Mouse (Mus musculus) stomach, embryonic 16.5 days (tissue): ENCODE data around the gene Serpina3i. TPM values are rescaled to one million over a fixed set of nuclear protein-coding genes. Genes with fewer than 3 reads are reported as not detected.

Source experiments
- polyA plus RNA-seq: library from polyadenylated mRNA; unstranded; fragments of >200 nt; fragmentation: Nextera tagmentation; extraction: Ambion mirVana; gene quantifications from 2 replicates; pipeline ENCODE4 v1.2.1, GENCODE M21; 2015

The Serpina3i gene
- polyA plus RNA-seq, 1 experiment from 2014 or later = 0.13 TPM

Other genes starting within 250 kb of the Serpina3i start
- 0.05 TPM in 1 of 2 replicates, not detected in the other for gene Serpina9, start 249.4 kb upstream of the Serpina3i start, polyA plus RNA-seq
- gene Serpina12, start 218.7 kb upstream of the Serpina3i start, polyA plus RNA-seq = not detected in 2 replicates
- not detected in 2 replicates for gene Serpina5, start 162.0 kb upstream of the Serpina3i start, polyA plus RNA-seq
- gene Serpina3a, start 150.4 kb upstream of the Serpina3i start, polyA plus RNA-seq = not detected in 2 replicates
- gene Serpina3b, start 135.1 kb upstream of the Serpina3i start, polyA plus RNA-seq = not detected in 2 replicates
- gene Serpina3c, start 109.3 kb upstream of the Serpina3i start, polyA plus RNA-seq = not detected in 2 replicates
- gene Serpina3f, start 48.6 kb upstream of the Serpina3i start, polyA plus RNA-seq = 0.15 TPM in 1 of 2 replicates, not detected in the other
- gene Serpina3g, start 26.9 kb upstream of the Serpina3i start, polyA plus RNA-seq = 1.7 and 2.0 TPM in 2 replicates
- not detected in 2 replicates for gene Serpina3j, start 51.4 kb downstream of the Serpina3i start, polyA plus RNA-seq
- gene Serpina3k, start 75.4 kb downstream of the Serpina3i start, polyA plus RNA-seq = not detected in 2 replicates
- not detected in 2 replicates for gene Serpina3m, start 75.4 kb downstream of the Serpina3i start, polyA plus RNA-seq
- 0.06 TPM in 1 of 2 replicates, not detected in the other for gene Serpina3n, start 143.6 kb downstream of the Serpina3i start, polyA plus RNA-seq
- 0.62 TPM in 1 of 2 replicates, not detected in the other for gene Gsc, start 210.2 kb downstream of the Serpina3i start, polyA plus RNA-seq